Mouse (Mus musculus): Measurements from ENCODE around the gene Gm28305. TPM values are rescaled to one million over a fixed set of nuclear protein-coding genes. Genes with fewer than 3 reads are reported as not detected.
A peak's percentile ranks its signal among the peaks of the same experiment; 100 is the strongest.

Gm28305 gene
- total RNA-seq (2021) = not detected

DNA sequence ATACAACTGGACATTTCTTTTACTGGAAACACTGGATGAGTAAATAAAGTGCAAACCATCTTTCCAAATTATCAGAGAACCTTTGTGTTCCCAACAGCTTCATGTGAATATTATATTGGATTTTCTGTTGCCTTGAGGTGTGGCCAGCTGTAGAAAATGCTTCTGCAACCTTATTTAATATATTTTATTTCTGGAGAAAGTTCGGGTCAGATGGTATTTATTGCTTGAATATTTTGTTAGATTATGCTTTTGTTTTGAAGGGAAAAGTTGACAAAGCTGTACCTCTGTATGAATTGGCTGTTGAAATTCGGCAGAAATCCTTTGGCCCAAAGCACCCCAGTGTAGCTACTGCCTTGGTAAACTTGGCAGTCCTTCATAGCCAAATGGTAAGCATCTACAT lies at the start of gene Gm28305:
Gene Gm28305, plus strand, starts transcription at position 301 of the 400 bp plus-strand sequence.
- no peak for DNase-seq
- intact Hi-C loops (cut with DNase I) = no loop called here

GRCm38 (mm10) chr9:103996496-103996895 lies 44.0 kb upstream of the Gm28305 start:
- DNase-seq = peak; percentile 54 to 79
- intact Hi-C loops (cut with DNase I) = loop anchor here (1.0 to 2.0 kb wide), 4 partner anchors 238 to 506 kb away; no protein-coding TSS in a partner anchor

DNA sequence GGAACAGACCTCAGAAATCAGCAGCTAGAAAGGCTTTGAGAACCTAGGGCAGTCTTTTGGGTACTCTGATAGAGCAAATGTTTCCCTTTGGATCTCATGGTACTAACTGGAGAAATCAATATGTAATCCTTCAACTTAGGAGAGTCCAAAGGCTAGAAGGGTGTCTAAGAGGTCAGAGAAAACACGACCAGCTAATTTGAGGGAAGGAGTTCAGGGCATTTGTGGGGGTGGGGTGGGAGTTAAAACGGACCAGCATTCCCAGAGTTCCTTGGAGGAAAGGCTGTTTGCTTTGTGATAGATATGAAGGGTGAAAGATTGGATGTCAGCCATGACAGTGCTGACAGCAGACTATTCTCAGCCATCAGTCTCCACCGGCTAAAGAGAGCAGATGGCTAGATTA lies 39.9 kb upstream of the Gm28305 start:
- no peak for DNase-seq
- intact Hi-C loops (cut with DNase I) = no loop called here

GRCm38 (mm10) chr9:104001921-104002859 lies 38.3 kb upstream of the Gm28305 start, which contains the start of gene Nphp3:
Gene Nphp3, plus strand, starts transcription at chr9:104002544.
- intact Hi-C loops (cut with DNase I) = no loop called here
- DNase-seq = peak; percentile 99

DNA sequence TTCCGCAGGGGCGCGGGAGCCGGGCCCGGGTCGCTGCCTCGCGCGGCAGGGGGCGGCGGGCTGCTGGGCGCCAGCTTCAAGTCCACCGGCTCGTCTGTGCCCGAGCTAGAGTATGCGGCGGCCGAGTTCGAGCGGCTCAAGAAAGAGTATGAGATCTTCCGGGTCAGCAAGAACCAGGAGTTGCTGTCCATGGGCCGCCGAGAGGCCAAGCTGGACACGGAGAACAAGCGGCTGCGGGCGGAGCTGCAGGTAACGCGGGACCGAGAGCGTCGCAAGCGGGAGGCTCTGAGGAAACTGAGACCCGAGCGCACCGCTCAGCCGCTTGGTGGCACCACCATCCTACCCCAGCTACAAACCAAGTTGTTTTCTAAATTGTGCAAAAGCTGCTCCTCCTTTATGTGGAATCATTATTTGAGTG lies 37.5 kb upstream of the Gm28305 start:
- no peak for DNase-seq
- intact Hi-C loops (cut with DNase I) = no loop called here

DNA sequence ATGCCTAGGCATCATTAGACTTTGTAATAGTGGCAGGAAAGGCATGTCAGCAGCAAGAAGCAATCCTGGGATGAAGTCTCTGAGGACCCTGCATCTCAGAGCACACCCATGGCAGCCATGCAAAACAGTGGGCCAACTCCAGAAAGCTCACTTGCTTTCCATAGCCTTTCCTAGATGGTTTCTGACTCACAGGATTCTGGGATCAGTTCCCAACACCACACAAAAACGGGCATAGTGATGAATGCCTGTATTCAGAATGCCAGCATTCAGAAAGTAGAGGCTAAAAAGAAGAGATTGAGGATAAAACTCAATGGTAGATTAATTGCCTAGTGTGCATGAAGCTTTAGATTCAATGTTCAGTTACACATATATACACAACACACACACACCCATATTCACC lies 25.9 kb upstream of the Gm28305 start:
- intact Hi-C loops (cut with DNase I) = no loop called here
- DNase-seq = no peak

GRCm38 (mm10) chr9:104021026-104021425 lies 19.4 kb upstream of the Gm28305 start:
- no peak for DNase-seq

DNA sequence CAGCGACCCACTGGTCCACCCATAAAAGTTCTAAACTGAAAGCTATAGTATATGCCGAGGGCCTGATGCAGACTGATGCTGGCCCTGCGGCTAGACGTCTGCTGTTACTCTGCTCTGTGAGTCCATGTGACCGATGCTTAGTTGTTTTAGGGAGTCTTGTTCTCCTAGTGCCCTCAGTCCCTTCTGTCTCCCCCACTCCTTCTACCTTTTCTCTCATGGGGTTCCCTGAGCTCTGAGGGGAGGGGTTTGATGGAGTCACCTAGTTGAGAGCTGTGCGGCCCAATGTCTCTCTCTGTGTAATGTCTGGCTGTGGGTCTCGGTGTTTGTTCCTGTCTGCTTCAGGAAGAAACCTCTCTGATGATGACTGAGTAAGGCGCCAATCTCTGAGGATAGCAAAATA lies 13.3 kb upstream of the Gm28305 start:
- no peak for DNase-seq
- intact Hi-C loops (cut with DNase I) = no loop called here

More at GRCm38 (mm10) chr9:104021026-104021425, 19.4 kb upstream of the Gm28305 start:
- intact Hi-C loops (cut with DNase I) = no loop called here

DNA sequence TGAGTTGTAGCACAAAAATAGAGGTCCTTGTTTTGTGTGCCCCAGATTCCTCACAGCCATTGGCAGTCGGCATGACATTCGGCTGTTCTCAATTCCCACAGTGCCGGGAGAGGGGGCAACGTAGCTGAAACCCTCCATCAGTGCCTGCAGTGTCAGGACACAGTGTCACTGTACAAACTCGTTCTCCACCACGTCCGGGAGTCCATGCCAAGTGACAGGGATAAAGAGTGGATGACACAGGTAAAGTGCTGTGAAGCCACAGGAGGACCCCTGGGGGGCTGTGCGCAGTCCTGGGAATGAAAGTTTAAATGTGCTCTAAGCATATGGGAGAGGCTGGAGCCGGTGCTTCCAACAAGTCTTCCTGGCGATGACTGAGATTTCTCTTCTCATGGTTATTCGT lies 10.6 kb upstream of the Gm28305 start:
- intact Hi-C loops (cut with DNase I) = no loop called here
- DNase-seq = no peak

DNA sequence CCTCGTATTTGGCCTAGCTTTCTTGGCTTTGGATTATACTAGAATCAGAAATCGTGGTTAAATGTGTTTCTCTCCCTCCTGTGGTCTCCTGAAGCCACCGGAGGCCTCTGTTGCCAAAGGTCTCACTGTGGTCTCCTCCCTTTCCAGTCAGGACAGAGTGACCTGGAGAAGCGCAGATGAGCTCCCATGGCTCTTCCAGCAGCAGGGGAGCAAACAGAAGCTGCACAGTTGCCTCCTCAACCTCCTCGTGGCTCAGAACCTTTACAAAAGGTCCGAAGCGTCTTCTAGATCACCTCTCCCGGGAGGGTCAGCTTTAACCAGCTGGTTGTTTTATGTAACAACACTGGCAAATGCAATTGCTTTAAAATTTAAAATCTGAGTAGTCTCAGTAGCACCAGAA lies 6.2 kb upstream of the Gm28305 start:
- intact Hi-C loops (cut with DNase I) = no loop called here
- DNase-seq = no peak

- intact Hi-C loops (cut with DNase I) = no loop called here
- DNase-seq = no peak
These were observed 5.7 kb upstream of the Gm28305 start for GRCm38 (mm10) chr9:104034718-104035117.

- intact Hi-C loops (cut with DNase I) = no loop called here
These were observed 5.0 kb upstream of the Gm28305 start for GRCm38 (mm10) chr9:104035261-104036015.

GRCm38 (mm10) chr9:104038266-104038665 lies 2.2 kb upstream of the Gm28305 start:
- intact Hi-C loops (cut with DNase I) = no loop called here
- no peak for DNase-seq

More at GRCm38 (mm10) chr9:104035261-104036015, 5.0 kb upstream of the Gm28305 start:
- DNase-seq = peak; percentile 67 to 82

DNA sequence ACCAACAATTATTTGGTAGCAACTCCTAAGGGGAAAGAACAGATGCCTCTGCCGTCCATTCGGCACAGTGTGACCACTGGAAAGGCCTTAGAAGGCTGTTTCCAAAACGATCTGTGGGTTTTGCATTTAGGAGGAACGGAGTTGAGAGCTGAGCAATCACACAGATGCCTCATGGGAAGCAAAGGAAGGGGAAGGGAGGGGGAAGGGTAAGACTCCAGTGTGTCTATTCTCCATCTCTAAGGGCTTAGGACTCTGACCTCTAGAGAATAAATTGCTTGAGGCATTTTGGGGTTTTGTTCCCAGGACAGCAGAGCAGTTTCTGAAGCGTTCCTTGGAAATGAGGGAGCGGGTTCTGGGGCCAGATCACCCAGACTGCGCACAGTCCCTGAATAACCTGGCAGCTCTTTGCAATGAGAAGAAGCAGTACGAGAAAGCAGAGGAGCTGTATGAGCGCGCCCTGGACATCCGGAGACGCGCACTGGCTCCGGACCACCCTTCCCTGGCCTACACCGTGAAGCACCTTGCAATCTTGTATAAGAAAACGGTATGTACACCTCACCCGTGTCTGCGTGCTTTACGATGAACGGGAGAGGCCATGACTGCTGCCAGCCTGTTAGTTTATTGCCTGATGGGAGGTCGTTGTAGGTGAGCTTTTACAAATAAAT lies 1.3 kb upstream of the Gm28305 start:
- DNase-seq = no peak
- intact Hi-C loops (cut with DNase I) = no loop called here

DNA sequence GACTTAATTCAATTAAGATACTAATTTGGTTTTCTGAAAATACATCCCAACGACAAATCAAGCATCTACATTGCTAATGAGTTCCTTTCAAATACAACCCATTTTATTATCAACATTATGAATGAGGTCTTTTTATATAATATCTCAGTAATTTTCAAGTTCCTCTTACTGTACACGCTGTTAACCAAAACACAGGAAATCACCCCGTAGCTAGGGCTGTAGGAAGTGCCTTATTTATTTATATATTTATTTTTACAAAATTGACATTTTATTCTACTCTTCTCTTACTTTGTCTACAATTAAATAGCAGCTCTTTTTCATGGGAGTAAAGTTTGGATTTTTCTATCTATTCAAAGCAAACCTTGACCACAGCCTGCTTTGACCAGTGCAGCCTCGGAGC lies 720 bp upstream of the Gm28305 start:
- intact Hi-C loops (cut with DNase I) = no loop called here

GRCm38 (mm10) chr9:104043676-104044075 lies 3.2 kb downstream of the Gm28305 start:
- intact Hi-C loops (cut with DNase I) = no loop called here
- DNase-seq = no peak

More for the DNA sequence above, 720 bp upstream of the Gm28305 start:
- DNase-seq = no peak

GRCm38 (mm10) chr9:104051028-104051427 lies 10.6 kb downstream of the Gm28305 start:
- no peak for DNase-seq
- intact Hi-C loops (cut with DNase I) = no loop called here

GRCm38 (mm10) chr9:104062430-104063243 lies 22.2 kb downstream of the Gm28305 start, which contains the start of gene Uba5:
Gene Uba5, minus strand, starts transcription at chr9:104063134.
- intact Hi-C loops (cut with DNase I) = loop anchor here (2.0 kb wide), 1 partner anchor 58 kb away; no protein-coding TSS in a partner anchor
- DNase-seq = no peak

DNA sequence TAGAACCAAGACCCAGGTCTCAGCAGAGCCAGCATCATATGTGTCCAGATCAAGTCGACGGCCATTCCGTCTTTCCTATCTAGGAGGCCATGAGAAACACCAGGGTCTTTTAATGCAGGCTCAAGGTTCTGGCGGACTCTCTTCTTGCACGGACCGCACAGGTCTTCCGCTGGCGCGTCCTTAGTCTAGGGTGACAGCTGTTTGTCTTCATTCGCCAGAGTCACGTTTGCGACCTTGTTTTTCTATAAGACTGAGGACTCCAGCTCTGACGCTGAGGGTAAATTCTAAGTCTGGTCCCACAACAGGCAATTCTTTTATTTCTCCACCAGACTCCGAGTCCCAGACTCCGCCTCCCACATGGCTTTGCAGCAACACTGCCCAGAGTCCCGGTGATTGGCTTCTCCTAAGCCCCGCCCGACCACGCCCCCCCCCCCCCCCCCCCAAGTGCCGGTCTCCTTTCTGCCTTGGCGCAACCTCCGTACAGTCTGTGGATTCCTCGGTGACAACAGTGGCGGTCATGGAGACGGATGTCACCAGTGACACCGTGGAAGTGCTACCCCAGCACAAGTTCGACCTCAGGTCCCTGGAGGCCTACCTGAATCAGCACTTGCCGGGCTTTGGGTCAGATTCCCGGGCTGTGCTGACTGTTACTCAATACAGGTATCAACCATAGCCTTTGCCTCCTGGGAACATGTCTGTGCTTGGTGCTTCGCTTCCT lies 22.9 kb downstream of the Gm28305 start, which contains the start of gene Acad11:
Gene Acad11, plus strand, starts transcription at position 134 of the 718 bp plus-strand sequence.
- intact Hi-C loops (cut with DNase I) = loop anchor here (2.0 kb wide), 1 partner anchor 59 kb away; no protein-coding TSS in a partner anchor
- DNase-seq = peak; percentile 90 to 94
